Mouse (Mus musculus) neural tube, embryonic 11.5 days (tissue): ENCODE measurements around the gene Clip2. TPM values are rescaled to one million over a fixed set of nuclear protein-coding genes. Genes with fewer than 3 reads are reported as not detected.

Experiments
- microRNA-seq: library from miRNA; unstranded; fragments of <30 nt; microRNA quantifications from one replicate; pipeline ENCODE4, GENCODE M21; 2016
- polyA plus RNA-seq: library from polyadenylated mRNA; unstranded; fragments of >200 nt; fragmentation: Nextera tagmentation; extraction: Ambion mirVana; gene quantifications from 2 replicates; pipeline ENCODE4 v1.2.1, GENCODE M21; 2014

The Clip2 gene
- polyA plus RNA-seq, 1 experiment from 2014 or later: 7.6 TPM

Small RNAs within 50 kb of the gene (microRNA-seq; reads per million reads assigned to microRNA genes)
- gene Gm26340 (not detected), gene Mir7228 (not detected)

Other genes starting within 250 kb of the Clip2 start
- gene Gtf2i, start 237.7 kb downstream of the Clip2 start, polyA plus RNA-seq: 193 and 196 TPM in 2 replicates
- 75.6 and 79.9 TPM in 2 replicates for gene Gtf2ird1, start 95.7 kb downstream of the Clip2 start, polyA plus RNA-seq
- gene Syna, start 7.7 kb upstream of the Clip2 start, polyA plus RNA-seq: not detected in 2 replicates
- gene Rfc2, start 28.9 kb upstream of the Clip2 start, polyA plus RNA-seq: 309 and 324 TPM in 2 replicates
- 1.4 TPM in 2 replicates for gene Lat2, start 62.6 kb upstream of the Clip2 start, polyA plus RNA-seq
- gene Eif4h, start 87.1 kb upstream of the Clip2 start, polyA plus RNA-seq: 457 and 469 TPM in 2 replicates
- 10.3 and 11.4 TPM in 2 replicates for gene Limk1, start 136.2 kb upstream of the Clip2 start, polyA plus RNA-seq
- 2.6 and 3.1 TPM in 2 replicates for gene Eln, start 194.9 kb upstream of the Clip2 start, polyA plus RNA-seq